Mouse (Mus musculus): ENCODE measurements around the gene Zfp738. TPM values are rescaled to one million over a fixed set of nuclear protein-coding genes. Genes with fewer than 3 reads are reported as not detected.

Gene Zfp738
- polyA plus RNA-seq (2014; fragmentation: Illumina TruSeq; extraction: RNeasy Lipid Tissue Mini Kit (QIAGEN cat#74804); ENCODE audit: low read depth, low replicate concordance) = 23.0 TPM

GRCm38 (mm10) chr13:67686971-67687370 is at the start of gene Zfp738:
Gene Zfp738 (minus strand): TSS chr13:67687071.

GRCm38 (mm10) chr13:67728641-67729318 is 41.9 kb upstream of the Zfp738 start, which contains the start of gene Zfp65:
Gene Zfp65 (minus strand): TSS chr13:67729173.

GRCm38 (mm10) chr13:67637294-67638007 is 49.4 kb downstream of the Zfp738 start, which contains the start of the genes Gm49345 and Zfp729a:
Gene Gm49345 (minus strand): TSS chr13:67637769.
Gene Zfp729a (minus strand): TSS chr13:67637791.

GRCm38 (mm10) chr13:67609066-67609876 is 77.6 kb downstream of the Zfp738 start, which contains the start of gene Zfp729b:
Gene Zfp729b (minus strand): TSS chr13:67609707.

Other genes starting within 250 kb of the Zfp738 start
- gene Zfp874a, start 235.4 kb downstream of the Zfp738 start, polyA plus RNA-seq (2014; fragmentation: Illumina TruSeq; extraction: RNeasy Lipid Tissue Mini Kit (QIAGEN cat#74804); ENCODE audit: low read depth, low replicate concordance) = 128 TPM
- gene Zfp874b, start 202.8 kb downstream of the Zfp738 start, polyA plus RNA-seq (2014; fragmentation: Illumina TruSeq; extraction: RNeasy Lipid Tissue Mini Kit (QIAGEN cat#74804); ENCODE audit: low read depth, low replicate concordance) = 54.2 TPM
- 33.4 TPM for gene Zfp58, start 186.5 kb downstream of the Zfp738 start, polyA plus RNA-seq (2014; fragmentation: Illumina TruSeq; extraction: RNeasy Lipid Tissue Mini Kit (QIAGEN cat#74804); ENCODE audit: low read depth, low replicate concordance)
- gene Gm26965, start 160.9 kb downstream of the Zfp738 start, polyA plus RNA-seq (2014; fragmentation: Illumina TruSeq; extraction: RNeasy Lipid Tissue Mini Kit (QIAGEN cat#74804); ENCODE audit: low read depth, low replicate concordance) = not detected
- 30.4 TPM for gene Zfp87, start 160.9 kb downstream of the Zfp738 start, polyA plus RNA-seq (2014; fragmentation: Illumina TruSeq; extraction: RNeasy Lipid Tissue Mini Kit (QIAGEN cat#74804); ENCODE audit: low read depth, low replicate concordance)
- gene Zfp748, start 133.2 kb downstream of the Zfp738 start, polyA plus RNA-seq (2014; fragmentation: Illumina TruSeq; extraction: RNeasy Lipid Tissue Mini Kit (QIAGEN cat#74804); ENCODE audit: low read depth, low replicate concordance) = 32.6 TPM
- gene Zfp729b, start 77.4 kb downstream of the Zfp738 start, polyA plus RNA-seq (2014; fragmentation: Illumina TruSeq; extraction: RNeasy Lipid Tissue Mini Kit (QIAGEN cat#74804); ENCODE audit: low read depth, low replicate concordance) = 42.5 TPM
- gene Gm49345, start 49.3 kb downstream of the Zfp738 start, polyA plus RNA-seq (2014; fragmentation: Illumina TruSeq; extraction: RNeasy Lipid Tissue Mini Kit (QIAGEN cat#74804); ENCODE audit: low read depth, low replicate concordance) = not detected
- gene Zfp729a, start 49.3 kb downstream of the Zfp738 start, polyA plus RNA-seq (2014; fragmentation: Illumina TruSeq; extraction: RNeasy Lipid Tissue Mini Kit (QIAGEN cat#74804); ENCODE audit: low read depth, low replicate concordance) = 42.6 TPM
- 43.6 TPM for gene Zfp65, start 42.1 kb upstream of the Zfp738 start, polyA plus RNA-seq (2014; fragmentation: Illumina TruSeq; extraction: RNeasy Lipid Tissue Mini Kit (QIAGEN cat#74804); ENCODE audit: low read depth, low replicate concordance)
- gene Zfp85, start 68.2 kb upstream of the Zfp738 start, polyA plus RNA-seq (2014; fragmentation: Illumina TruSeq; extraction: RNeasy Lipid Tissue Mini Kit (QIAGEN cat#74804); ENCODE audit: low read depth, low replicate concordance) = 25.8 TPM
- 10.6 TPM for gene Zfp493, start 92.6 kb upstream of the Zfp738 start, polyA plus RNA-seq (2014; fragmentation: Illumina TruSeq; extraction: RNeasy Lipid Tissue Mini Kit (QIAGEN cat#74804); ENCODE audit: low read depth, low replicate concordance)
- 32.0 TPM for gene Zfp273, start 126.7 kb upstream of the Zfp738 start, polyA plus RNA-seq (2014; fragmentation: Illumina TruSeq; extraction: RNeasy Lipid Tissue Mini Kit (QIAGEN cat#74804); ENCODE audit: low read depth, low replicate concordance)
- not detected for gene Gm10037, start 144.0 kb upstream of the Zfp738 start, polyA plus RNA-seq (2014; fragmentation: Illumina TruSeq; extraction: RNeasy Lipid Tissue Mini Kit (QIAGEN cat#74804); ENCODE audit: low read depth, low replicate concordance)
- not detected for gene BC048507, start 176.3 kb upstream of the Zfp738 start, polyA plus RNA-seq (2014; fragmentation: Illumina TruSeq; extraction: RNeasy Lipid Tissue Mini Kit (QIAGEN cat#74804); ENCODE audit: low read depth, low replicate concordance)